Mouse (Mus musculus) liver (tissue): ENCODE data around the gene Olfr1467.

ENCODE experiments used
- DNase-seq: peaks from one replicate; pipeline ENCODE4 v3.0.0-alpha.2; 2020; ENCODE audit warnings: mixed read lengths

Gene Olfr1467

DNA sequence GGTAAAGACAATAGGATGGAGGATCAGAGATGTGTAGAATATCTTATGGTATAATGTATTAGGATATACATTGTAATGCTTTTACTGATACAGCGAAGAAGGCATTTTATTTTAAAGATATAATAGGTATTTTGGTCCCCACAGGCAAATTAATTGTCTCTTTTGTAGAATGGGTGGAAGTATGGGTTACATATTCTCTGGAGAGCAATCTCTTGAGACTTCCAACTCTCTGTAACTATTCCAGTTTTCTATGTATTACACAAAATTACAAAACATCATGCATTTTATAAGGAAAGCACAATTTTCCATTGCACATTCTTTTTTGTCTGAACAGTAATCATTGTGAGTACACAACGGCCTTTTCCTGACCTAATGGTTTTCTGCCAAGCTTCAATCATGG, at the start of gene Olfr1467:
Olfr1467 (plus strand) TSS at position 301 of the 400 bp plus-strand sequence.
- DNase-seq, result no peak

DNA sequence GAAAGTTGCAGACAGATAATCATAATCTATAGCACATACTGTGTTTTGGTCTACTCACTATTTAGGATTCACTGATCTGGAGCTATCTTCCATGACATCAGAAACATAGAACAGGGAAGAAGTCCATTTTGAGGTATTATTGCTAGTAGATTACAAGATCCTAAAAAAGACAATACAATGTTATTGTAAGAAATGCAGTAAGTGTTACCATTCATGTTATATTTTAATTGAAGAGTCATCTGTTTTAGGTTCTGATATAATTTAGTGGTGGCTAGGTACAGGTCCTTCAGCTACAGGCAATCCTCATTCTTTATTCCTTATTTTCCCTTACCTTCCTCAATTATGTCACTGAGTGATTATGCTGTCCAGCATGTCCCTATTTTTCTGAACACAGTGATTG, 46.6 kb upstream of the Olfr1467 start, which contains the start of gene Olfr1465:
Olfr1465 (minus strand) TSS at position 101 of the 400 bp plus-strand sequence.
- no peak for DNase-seq

DNA sequence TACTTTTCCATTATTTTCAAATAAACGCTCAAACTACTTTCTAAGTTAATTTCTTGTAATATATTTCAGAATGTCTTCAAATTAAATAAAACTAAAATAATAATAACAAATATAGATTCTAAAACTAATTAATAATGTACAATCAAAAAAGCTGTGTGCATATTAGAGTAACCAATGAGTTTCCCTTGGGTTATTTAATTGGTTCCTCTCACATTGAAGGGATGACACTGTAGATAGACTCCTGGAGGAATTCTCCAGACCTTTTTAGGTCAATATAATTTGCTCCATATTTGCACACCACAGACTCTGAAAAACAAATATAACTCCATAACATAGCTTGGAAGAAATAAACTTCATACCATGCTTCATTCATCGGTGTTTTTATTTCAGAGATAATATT, 23.5 kb upstream of the Olfr1467 start, which contains the start of gene Olfr1466:
Olfr1466 (plus strand) TSS at position 301 of the 400 bp plus-strand sequence.
- DNase-seq, result no peak

DNA sequence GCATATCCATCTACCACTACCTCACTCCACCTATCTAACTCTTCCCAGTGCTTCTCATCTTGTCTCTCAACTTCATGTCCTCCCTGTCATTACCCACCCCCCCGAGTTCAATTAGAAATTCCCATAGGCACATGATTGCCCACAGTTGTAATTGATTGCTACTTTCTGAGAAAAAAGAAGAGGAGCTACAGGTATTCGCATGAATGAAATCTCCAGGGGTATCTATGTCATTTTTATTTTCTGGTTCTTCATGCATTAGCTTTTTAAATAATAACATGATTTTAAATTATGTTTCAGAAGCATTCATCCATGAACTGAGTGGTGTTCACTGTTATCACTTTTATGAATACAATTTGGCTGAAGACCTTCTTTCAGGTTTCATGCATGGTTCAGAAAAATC, 45.5 kb downstream of the Olfr1467 start, which contains the start of gene Olfr1469:
Olfr1469 (plus strand) TSS at position 301 of the 400 bp plus-strand sequence.
- DNase-seq, result no peak
